ENCODE assay signal across 30 mouse cellular contexts in genomic region chr5:109160121-109160520, GRCm38 (mm10). TPM values are rescaled to one million over a fixed set of nuclear protein-coding genes. Genes with fewer than 3 reads are reported as not detected.
A peak's percentile ranks its signal among the peaks of the same experiment; 100 is the strongest.
DNase-seq lines count a peak whose midpoint lies in the region; ATAC-seq and TF ChIP-seq lines count a peak whose summit lies in the region.
"Had no signal": no experiment of that assay in that cellular context is flagged by ENCODE, and none has a peak within 500 bp of the region (broad histone marks: within the 10 kb centered on the region; RNA-seq: fewer than 3 reads in every experiment).

No protein-coding gene starts in this region.

- H3K9me3 ChIP-seq in MEL (replicated peaks; ENCODE audit: insufficient read depth, low read length), result no peaks in the 10 kb centered on the region

- H3K9ac ChIP-seq in MEL (ENCODE audit: control insufficient read depth, low read depth, low read length, poor library complexity, severe bottlenecking), result peak overlapping the region; percentile 52
- H3K9ac ChIP-seq: hindbrain, embryonic 12.5 days had no signal

- no peak for TF ChIP-seq CTCF in MEL (IDR thresholded peaks at IDR 0.05 in 2 of 3, conservative IDR thresholded peaks at IDR 0.05 in 1 of 3; ENCODE audit: control insufficient read depth in 1 of 3, insufficient read depth in 1 of 3, low read depth in 2 of 3, low read length in 3 of 3, poor library complexity in 1 of 3, severe bottlenecking in 1 of 3)

- peak overlapping the region; percentile 53 to 94 for H3K4me3 ChIP-seq in MEL (ENCODE audit: control insufficient read depth in 1 of 2, insufficient read depth in 1 of 2, low read depth in 2 of 2, low read length in 2 of 2)
- H3K4me3 ChIP-seq in myocyte, result peak overlapping the region; percentile 27
- H3K4me3 ChIP-seq: embryonic facial prominence, embryonic 10.5 days; forebrain, embryonic 10.5 days; heart, embryonic 10.5 days; hindbrain, embryonic 12.5 days had no signal

- H3K4me2 ChIP-seq in myocyte (ENCODE audit: low read depth), result peak overlapping the region; percentile 89
- H3K4me2 ChIP-seq: hindbrain, embryonic 12.5 days had no signal

- no peaks in the 10 kb centered on the region; a peak in 2 of 4 replicates for H3K4me1 ChIP-seq in MEL (ENCODE audit: control insufficient read depth in 1 of 2, insufficient read depth in 2 of 2, low read length in 2 of 2)
- H3K4me1 ChIP-seq: embryonic facial prominence, embryonic 10.5 days; forebrain, embryonic 10.5 days; heart, embryonic 10.5 days; hindbrain, embryonic 12.5 days had no signal

- H3K36me3 ChIP-seq in MEL (ENCODE audit: control insufficient read depth in 1 of 2, insufficient read depth in 2 of 2, low read length in 2 of 2) (no peaks in the 10 kb centered on the region), myocyte (ENCODE audit: control insufficient read depth, insufficient read depth) (no peaks in the 10 kb centered on the region)
- H3K36me3 ChIP-seq: embryonic facial prominence, embryonic 10.5 days; forebrain, embryonic 10.5 days; heart, embryonic 10.5 days; hindbrain, embryonic 12.5 days had no signal

- no peak for ATAC-seq in frontal cortex, adult (ENCODE audit: low TSS enrichment)
- ATAC-seq in CD4-positive, CD25-positive, alpha-beta regulatory T cell, adult 4 months, result no peak
- ATAC-seq: forebrain, embryonic 14.5 days; hindbrain, embryonic 16.5 days; inflammation-experienced regulatory T-cells, adult 6 months; intestine, postnatal 0 days had no signal

- H3K79me2 ChIP-seq in MEL (ENCODE audit: control insufficient read depth, insufficient read depth, low read length, poor library complexity) (no peaks in the 10 kb centered on the region), myocyte (ENCODE audit: control insufficient read depth, insufficient read depth) (no peaks in the 10 kb centered on the region)

- no peak for TF ChIP-seq RAD21 in MEL (IDR thresholded peaks at IDR 0.05; ENCODE audit: low read depth, low read length)

- TF ChIP-seq POLR2A in MEL (IDR thresholded peaks at IDR 0.05; ENCODE audit: control insufficient read depth in 1 of 2, insufficient read depth in 1 of 2, low read depth in 1 of 2, low read length in 2 of 2, poor library complexity in 1 of 2) (no peak), myocyte (IDR thresholded peaks at IDR 0.05; ENCODE audit: insufficient read length, low read depth) (no peak)

- H3K27me3 ChIP-seq in MEL (ENCODE audit: control insufficient read depth in 1 of 2, insufficient read depth in 2 of 2, low read length in 2 of 2) (no peaks in the 10 kb centered on the region), myocyte (ENCODE audit: control insufficient read depth, insufficient read depth, insufficient read length) (no peaks in the 10 kb centered on the region)
- H3K27me3 ChIP-seq: hindbrain, embryonic 12.5 days had no signal

- DNase-seq in adrenal gland, adult 2 months, result peak; percentile 61
- no peak for DNase-seq in adrenal gland, postnatal 4 days (ENCODE audit: low spot score in 2 of 2)
- peak; percentile 9 for DNase-seq in MEL (ENCODE audit: low read depth, low spot score)
- peak; percentile 13 for DNase-seq in adrenal gland, adult 8-10 months
- no peak for DNase-seq in urinary bladder, adult 18-20 months (ENCODE audit: low spot score in 2 of 2)
- DNase-seq: cerebellum, adult 11 months; cerebellum, adult 9-11 months; cerebellum, postnatal 36 days; gastrocnemius, postnatal 10 days; heart, adult 18-20 months; heart, postnatal 10 days; heart, postnatal 4 days; kidney, adult 9 months had no signal

- no peak overlapping the region for H3K27ac ChIP-seq in MEL (ENCODE audit: control insufficient read depth, low read depth, low read length)
- H3K27ac ChIP-seq: embryonic facial prominence, embryonic 10.5 days; forebrain, embryonic 10.5 days; heart, embryonic 10.5 days; hindbrain, embryonic 12.5 days had no signal

- H3ac ChIP-seq in myocyte (ENCODE audit: control insufficient read depth, insufficient read length), result no peak overlapping the region

- TF ChIP-seq EP300 in MEL (IDR thresholded peaks at IDR 0.05; ENCODE audit: low read depth in 1 of 2, low read length in 2 of 2), result no peak

TF ChIP-seq in MEL, 35 proteins besides CTCF, POLR2A, EP300 and RAD21:
- no peak for TF ChIP-seq GABPA (IDR thresholded peaks at IDR 0.05; ENCODE audit: low read depth, low read length)
- TF ChIP-seq USF1 (IDR thresholded peaks at IDR 0.05; ENCODE audit: low read depth, low read length), result no peak
- TF ChIP-seq GATA1 (IDR thresholded peaks at IDR 0.05; ENCODE audit: low read depth, low read length), result no peak
- no peak for TF ChIP-seq TAL1 (IDR thresholded peaks at IDR 0.05; ENCODE audit: low read length)
- no peak for TF ChIP-seq NRF1 (IDR thresholded peaks at IDR 0.05; ENCODE audit: insufficient read depth, low read depth, low read length, poor library complexity, severe bottlenecking)

TF ChIP-seq in myocyte, 11 proteins besides CTCF, POLR2A, EP300 and RAD21:
- TF ChIP-seq REST (IDR thresholded peaks at IDR 0.05; ENCODE audit: insufficient read depth, insufficient read length) (no peak), MYOG (IDR thresholded peaks at IDR 0.05; ENCODE audit: control insufficient read depth in 1 of 3, insufficient read depth in 1 of 3, insufficient read length in 2 of 3, low read depth in 2 of 3) (no peak), POLR2AphosphoS2 (IDR thresholded peaks at IDR 0.05; ENCODE audit: insufficient read length, low read depth) (no peak), TCF12 (IDR thresholded peaks at IDR 0.05; ENCODE audit: insufficient read depth, poor library complexity, severe bottlenecking) (no peak)

RNA-seq across cellular contexts. Expression of gene Vmn2r13, which starts 31.9 kb away (rescaled TPM):
- total RNA-seq in adrenal gland, adult 2 months (2021), result under 1 TPM; 0.07 to 0.12 TPM
- 0.04 TPM in 1 of 2 replicates, not detected in the other for polyA plus RNA-seq in adrenal gland, adult 2 months (2012; rRNA removed)
- under 1 TPM; 0.20 to 0.42 TPM for total RNA-seq in adrenal gland, postnatal 4 days (2021)
- total RNA-seq in MEL (2012; rRNA removed), result not detected in 2 replicates
- polyA plus RNA-seq in MEL (2012; ENCODE audit: insufficient read depth in 1 of 2, insufficient read length in 2 of 2, low read depth in 1 of 2, low replicate concordance in 2 of 2, missing spikeins in 1 of 2), result not detected
- total RNA-seq in adrenal gland, adult 8-10 months (2022), result under 1 TPM in 3 of 4 experiments, not detected in 1; 0.06 to 0.13 (median 0.12) TPM
- 0.04 TPM for polyA plus RNA-seq in myocyte (2012; fragmentation: generic; extraction: Trizol)
- polyA plus RNA-seq in CD4-positive, CD25-positive, alpha-beta regulatory T cell, adult 4 months (2017; shearing (Covaris generic)), result not detected
- total RNA-seq: adrenal gland, adult 18-20 months; gastrocnemius, postnatal 10 days; gastrocnemius, postnatal 4 days; heart, adult 18-20 months; heart, postnatal 10 days; heart, postnatal 4 days had no signal
- polyA plus RNA-seq: brain, embryonic 14.5 days; embryonic facial prominence, embryonic 10.5 days; embryonic facial prominence, embryonic 14.5 days; forebrain, embryonic 10.5 days; forebrain, embryonic 14.5 days; frontal cortex, adult 2 months; heart, embryonic 10.5 days; heart, embryonic 14.5 days; hindbrain, embryonic 12.5 days; hindbrain, embryonic 16.5 days; inflammation-experienced regulatory T-cells, adult 6 months; intestine, postnatal 0 days had no signal

Comparison
In these comparisons a context has a peak if more than half of its experiments do, and no peak if none do; other contexts are left out.
1. DNase-seq: peak in adrenal gland, adult 2 months (single experiment), MEL (single experiment) and adrenal gland, adult 8-10 months (single experiment); none in adrenal gland, postnatal 4 days (0 of 2) and urinary bladder, adult 18-20 months (0 of 2).